Mouse (Mus musculus) frontal cortex, adult 2 months (tissue): ENCODE measurements around the gene Bnip3. TPM values are rescaled to one million over a fixed set of nuclear protein-coding genes. Genes with fewer than 3 reads are reported as not detected.
A peak's percentile ranks its signal among the peaks of the same experiment; 100 is the strongest.

Experiments
- DNase-seq, 2 experiments: peaks; one replicate each; pipeline ENCODE4 v3.0.0; 2022; ENCODE audit warnings: low spot score in 1 of 2; ENCODE audit errors: extremely low spot score in 1 of 2
- polyA plus RNA-seq: library from polyadenylated mRNA; depleted of rRNA; stranded (reverse); fragments of >200 nt; gene quantifications from 2 replicates; pipeline ENCODE4 v1.2.3, GENCODE M21; 2012; rRNA removed

The Bnip3 gene
- polyA plus RNA-seq, 1 experiment: 81.0 TPM

DNA sequence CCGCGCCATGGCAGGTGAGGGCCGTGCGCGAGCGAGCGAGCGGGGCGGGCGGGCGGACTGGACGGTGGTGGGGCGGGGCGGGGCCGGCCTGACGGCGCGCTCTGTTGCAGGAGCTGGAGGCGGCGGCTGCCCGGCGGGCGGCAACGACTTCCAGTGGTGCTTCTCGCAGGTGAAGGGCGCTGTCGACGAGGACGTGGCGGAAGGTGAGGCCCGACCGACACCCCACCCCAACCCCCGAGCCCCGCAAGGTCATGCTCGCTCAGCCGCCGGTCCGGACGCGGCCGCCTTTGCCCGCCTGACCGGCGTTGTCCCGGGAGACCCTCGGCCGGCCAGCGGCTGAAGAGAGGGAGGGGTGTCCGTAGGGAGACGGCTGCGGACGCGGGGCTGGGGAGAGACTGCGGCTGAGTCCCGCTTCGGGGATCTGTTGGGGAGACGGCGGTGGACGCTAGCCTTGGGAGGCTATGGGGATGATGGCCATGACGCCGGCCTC, 62.8 kb downstream of the Bnip3 start:
- peak in 1 of 2 experiments; percentile 39 for DNase-seq

DNA sequence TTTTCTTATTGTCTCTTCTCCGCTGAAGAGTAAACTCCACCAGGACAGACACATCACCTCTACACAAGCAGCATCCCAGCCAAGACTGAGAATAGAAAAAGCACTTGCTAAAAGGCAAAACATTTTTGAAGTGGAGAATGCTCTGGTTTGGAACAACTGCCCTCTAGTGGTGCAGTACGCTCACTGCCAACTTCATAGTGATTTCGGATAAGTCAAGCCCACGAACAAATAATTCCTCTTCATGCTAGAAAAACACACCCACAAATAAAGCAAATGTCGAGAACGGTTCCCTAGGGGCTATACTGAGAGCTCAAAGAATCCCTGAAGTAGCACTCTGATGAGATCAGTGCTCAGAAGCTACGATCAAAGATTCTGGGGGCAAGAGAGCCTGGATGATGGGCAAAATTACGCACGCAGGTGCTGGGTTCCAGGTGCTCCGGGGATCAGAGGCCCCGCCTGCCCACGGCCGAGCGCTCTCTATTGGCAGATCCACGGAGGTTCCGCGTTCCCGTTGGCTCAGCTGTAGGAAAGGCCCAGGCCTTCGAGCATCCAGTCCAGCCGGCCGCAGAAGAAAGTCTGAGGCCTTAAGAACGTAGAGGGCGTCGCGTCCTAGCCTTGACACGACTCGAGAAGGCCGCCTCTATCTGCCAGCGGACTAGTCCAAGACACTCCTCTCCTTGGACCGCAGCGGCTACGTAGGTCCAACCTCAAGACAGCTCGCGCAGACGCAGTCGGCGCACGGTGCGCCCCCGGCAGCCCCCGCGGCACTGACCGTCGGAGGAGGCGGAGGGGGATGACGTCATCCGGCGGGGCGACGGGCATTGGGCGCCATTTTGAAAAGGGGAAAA, 63.6 kb downstream of the Bnip3 start, which contains the start of the genes Ppp2r2d and Mapk1ip1:
Ppp2r2d (plus strand) TSS at position 536 of the 848 bp plus-strand sequence.
Mapk1ip1 (minus strand) TSS at position 730 of the 848 bp plus-strand sequence.
- peak; percentile 86 to 95 for DNase-seq

DNA sequence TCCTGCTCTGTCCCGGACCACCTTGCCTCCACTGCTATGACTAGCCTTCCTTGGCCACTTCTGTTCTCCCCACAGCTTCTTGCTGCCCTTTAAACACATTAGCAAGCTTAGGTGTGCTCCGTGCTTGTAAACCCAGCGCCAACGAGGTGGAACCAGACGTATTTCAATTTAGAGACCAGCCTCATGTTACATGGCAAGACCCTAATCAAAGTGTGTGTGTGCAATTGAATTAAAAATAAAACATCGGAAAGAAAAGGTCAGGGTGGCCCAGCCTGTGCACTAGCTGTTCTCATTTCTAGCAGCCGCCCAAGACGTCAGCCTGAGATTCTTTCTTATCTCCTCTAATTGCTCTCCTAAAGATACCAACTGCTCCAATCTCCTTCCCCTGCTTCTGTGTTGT, 64.2 kb downstream of the Bnip3 start:
- DNase-seq: no peak

DNA sequence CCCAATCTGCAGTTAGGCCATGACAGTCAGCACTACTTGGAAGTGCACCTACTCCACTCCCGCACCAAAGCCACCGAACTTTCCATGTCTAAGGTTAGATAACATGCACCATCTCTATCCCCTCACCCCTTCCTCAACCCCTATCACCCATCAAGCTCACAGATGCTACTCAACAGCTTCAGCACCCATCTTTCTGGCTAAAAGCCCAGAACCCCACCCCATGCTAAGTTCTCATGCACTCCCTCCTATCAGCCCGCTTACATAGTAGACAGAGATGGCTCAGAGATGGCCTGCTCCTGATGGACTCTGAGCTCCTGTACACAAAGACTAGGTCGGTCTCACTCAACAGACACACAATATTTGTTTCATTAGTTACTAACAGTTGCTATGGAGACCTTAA, 65.9 kb downstream of the Bnip3 start:
- no peak for DNase-seq

DNA sequence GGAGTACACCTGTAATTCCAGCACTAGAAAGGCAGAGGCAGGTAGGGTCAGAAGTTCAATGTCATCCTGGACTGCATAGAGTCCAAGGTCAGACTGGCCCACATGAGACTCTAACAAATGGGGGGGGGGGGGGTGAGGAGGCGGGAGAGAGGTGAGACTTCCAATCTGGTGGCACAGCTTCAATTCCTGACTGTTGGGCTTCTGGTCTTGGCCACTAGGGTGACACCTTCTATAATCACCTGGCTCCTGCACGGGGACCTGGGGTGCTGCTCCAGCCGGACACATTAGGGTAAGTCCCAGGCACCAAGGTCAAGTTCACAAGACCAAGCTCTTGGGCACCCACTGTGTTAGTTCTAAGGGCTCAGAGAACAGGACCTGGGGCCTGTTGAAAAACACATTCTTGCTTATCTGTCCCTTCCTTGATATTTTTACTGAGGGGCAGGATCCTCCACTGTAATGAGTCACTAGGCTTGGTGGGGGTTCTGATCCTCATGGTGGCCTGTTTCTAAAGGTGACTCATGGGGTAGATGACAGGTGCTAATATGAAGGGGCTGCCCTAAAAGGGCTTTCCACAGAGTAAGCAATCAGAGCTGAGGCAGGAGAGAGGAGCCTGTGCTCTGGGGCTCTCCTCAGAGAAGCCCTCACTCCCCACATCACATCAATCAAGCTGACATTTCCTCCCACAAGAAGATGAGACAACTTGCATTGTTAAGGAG, 67.7 kb downstream of the Bnip3 start:
- no peak for DNase-seq

Other genes with a start within 250 kb of the Bnip3 start
- gene Ppp2r2d, start 63.4 kb downstream of the Bnip3 start, polyA plus RNA-seq: 62.3 and 64.9 TPM in 2 replicates
- gene Mapk1ip1, start 63.2 kb downstream of the Bnip3 start, polyA plus RNA-seq: 94.0 and 97.6 TPM in 2 replicates
- 41.0 and 43.0 TPM in 2 replicates for gene Jakmip3, start 31.2 kb upstream of the Bnip3 start, polyA plus RNA-seq
- gene Dpysl4, start 176.5 kb upstream of the Bnip3 start, polyA plus RNA-seq: 60.6 and 64.0 TPM in 2 replicates